25 mouse cellular contexts compared by ENCODE assay signal in the genomic region with DNA sequence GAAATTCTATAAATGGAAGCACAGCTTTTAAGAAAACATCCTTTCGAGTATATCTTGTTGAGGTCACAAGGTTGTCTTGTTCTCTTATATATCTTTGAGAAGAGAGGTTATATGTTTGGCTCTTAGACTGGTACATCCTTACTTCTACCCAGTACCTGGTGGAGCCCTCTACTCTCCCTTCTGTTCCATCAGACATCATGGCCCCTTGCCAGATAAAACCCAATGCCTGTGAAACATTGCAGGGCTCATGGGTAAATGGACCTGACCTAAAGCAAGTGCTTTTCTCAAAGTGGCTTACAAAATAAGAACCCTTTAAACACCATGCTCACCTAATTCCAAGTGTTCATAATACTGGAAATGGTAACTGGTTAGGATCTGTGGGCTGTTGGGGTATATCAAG. TPM values are rescaled to one million over a fixed set of nuclear protein-coding genes. Genes with fewer than 3 reads are reported as not detected.
DNase-seq lines count a peak whose midpoint lies in the region; ATAC-seq and TF ChIP-seq lines count a peak whose summit lies in the region.
"Had no signal": no experiment of that assay in that cellular context is flagged by ENCODE, and none has a peak within 500 bp of the region (broad histone marks: within the 10 kb centered on the region; RNA-seq: fewer than 3 reads in every experiment).

No protein-coding gene starts in this region.

- no peak overlapping the region for H3K4me2 ChIP-seq in embryonic facial prominence, embryonic 13.5 days
- H3K4me2 ChIP-seq: forebrain, embryonic 12.5 days had no signal

- H3K9me3 ChIP-seq in embryonic facial prominence, embryonic 13.5 days = no peaks in the 10 kb centered on the region
- no peaks in the 10 kb centered on the region for H3K9me3 ChIP-seq in embryonic facial prominence, embryonic 10.5 days
- H3K9me3 ChIP-seq: forebrain, embryonic 10.5 days; forebrain, embryonic 12.5 days had no signal

- WGBS in embryonic facial prominence, embryonic 13.5 days = 79% methylated on average over 1 of the region's 1 CpGs
- 92% methylated on average over 1 of the region's 1 CpGs for WGBS in embryonic facial prominence, embryonic 10.5 days

- no peak overlapping the region for H3K9ac ChIP-seq in embryonic facial prominence, embryonic 13.5 days
- H3K9ac ChIP-seq: forebrain, embryonic 12.5 days had no signal

- H3K4me3 ChIP-seq in embryonic facial prominence, embryonic 13.5 days = no peak overlapping the region
- no peak overlapping the region for H3K4me3 ChIP-seq in embryonic facial prominence, embryonic 10.5 days
- H3K4me3 ChIP-seq in layer of hippocampus, adult 2 months = no peak overlapping the region
- H3K4me3 ChIP-seq: erythroblast, embryonic 14.5 days; forebrain, embryonic 10.5 days; forebrain, embryonic 12.5 days had no signal

- no peak for TF ChIP-seq CTCF in layer of hippocampus, adult 2 months (conservative IDR thresholded peaks at IDR 0.05)

- H3K27me3 ChIP-seq in embryonic facial prominence, embryonic 13.5 days = no peaks in the 10 kb centered on the region
- H3K27me3 ChIP-seq in embryonic facial prominence, embryonic 10.5 days (replicated peaks; ENCODE audit: low read depth, poor library complexity, severe bottlenecking) = no peaks in the 10 kb centered on the region
- H3K27me3 ChIP-seq: CH12.LX; forebrain, embryonic 12.5 days; Patski had no signal

- DNase-seq in cerebellum, postnatal 10 days = peak; percentile 51 to 58
- DNase-seq in cerebellum, postnatal 36 days = no peak
- no peak for DNase-seq in embryonic facial prominence, embryonic 10.5 days (ENCODE audit: low spot score)
- DNase-seq in layer of hippocampus, adult 2 months (ENCODE audit: low spot score in 2 of 2) = no peak
- no peak for DNase-seq in layer of hippocampus, postnatal 14 days (ENCODE audit: low spot score in 2 of 2)
- DNase-seq: adrenal gland, adult 8-10 months; adrenal gland, postnatal 14 days; adrenal gland, postnatal 36 days; B cell, adult 2 months; cerebellum, adult 11-12 months; cerebellum, adult 8-10 months; cerebellum, adult 9-11 months had no signal

- H3K4me1 ChIP-seq in embryonic facial prominence, embryonic 13.5 days = peaks cover 19% of the 10 kb centered on the region
- peaks cover 19% of the 10 kb centered on the region for H3K4me1 ChIP-seq in embryonic facial prominence, embryonic 10.5 days
- H3K4me1 ChIP-seq: forebrain, embryonic 12.5 days had no signal

- ATAC-seq in embryonic facial prominence, embryonic 13.5 days (ENCODE audit: insufficient number of reproducible peaks, insufficient read depth, low FRiP score, low TSS enrichment, low read depth) = no peak
- ATAC-seq: activated CD4-positive, CD25-positive, alpha-beta regulatory T cell, adult 4 months; CD4-positive, CD25-positive, alpha-beta regulatory T cell, adult 4 months; forebrain, embryonic 14.5 days; forebrain, embryonic 16.5 days; Patski had no signal

- H3K36me3 ChIP-seq in embryonic facial prominence, embryonic 13.5 days = peaks cover 6% of the 10 kb centered on the region; the same call in 1 of the 2 replicates
- H3K36me3 ChIP-seq in embryonic facial prominence, embryonic 10.5 days (replicated peaks) = no peaks in the 10 kb centered on the region
- H3K36me3 ChIP-seq: forebrain, embryonic 10.5 days; forebrain, embryonic 12.5 days; G1E had no signal

- H3K27ac ChIP-seq in embryonic facial prominence, embryonic 13.5 days = peak overlapping the region; percentile 35; the same call in 1 of the 2 replicates
- no peak overlapping the region for H3K27ac ChIP-seq in embryonic facial prominence, embryonic 10.5 days (replicated peaks)
- peak overlapping the region; percentile 12; the same call in 1 of the 2 replicates for H3K27ac ChIP-seq in layer of hippocampus, adult 2 months
- H3K27ac ChIP-seq: forebrain, embryonic 10.5 days; forebrain, embryonic 12.5 days had no signal

RNA-seq across cellular contexts. Expression of a gene that starts 43.5 kb away (rescaled TPM):
- 0.79 and 0.88 TPM in 2 replicates for polyA plus RNA-seq in embryonic facial prominence, embryonic 13.5 days (2015; fragmentation: Nextera tagmentation; extraction: Ambion mirVana)
- polyA plus RNA-seq in embryonic facial prominence, embryonic 10.5 days (2016; fragmentation: Nextera tagmentation; extraction: Ambion mirVana) = 0.16 and 0.44 TPM in 2 replicates
- total RNA-seq in layer of hippocampus, adult 2 months (2021) = not detected
- total RNA-seq in layer of hippocampus, postnatal 14 days (2021) = not detected
- total RNA-seq: adrenal gland, postnatal 36 days; CH12.LX had no signal
- polyA plus RNA-seq: activated CD4-positive, CD25-positive, alpha-beta regulatory T cell, adult 4 months; CD4-positive, CD25-positive, alpha-beta regulatory T cell, adult 4 months; cortical plate, adult 2 months; forebrain, embryonic 14.5 days; frontal cortex, adult 2 months; G1E; Patski had no signal

Comparison
In these comparisons a context has a peak if more than half of its experiments do, and no peak if none do; other contexts are left out.
1. DNase-seq: peak in cerebellum, postnatal 10 days (2 of 2); none in cerebellum, postnatal 36 days (0 of 2), embryonic facial prominence, embryonic 10.5 days (single experiment), layer of hippocampus, adult 2 months (0 of 2) and layer of hippocampus, postnatal 14 days (0 of 2).